Mouse (Mus musculus) gastrocnemius, adult 2 months (tissue): Measurements from ENCODE around the gene Gm10999. TPM values are rescaled to one million over a fixed set of nuclear protein-coding genes. Genes with fewer than 3 reads are reported as not detected.
"Not testable (repeated sequence)": the region's sequence is repeated elsewhere in the genome, so short reads cannot be mapped to it uniquely, and the experiment has no call there.

ENCODE experiments used
- DNase-seq: peaks from one replicate; pipeline ENCODE4 v3.0.0; 2022
- H3K27ac ChIP-seq: fragments of 200-600 bp; 2 replicates; pipeline ENCODE4 v1.8.1; 2022; ENCODE audit warnings: mild to moderate bottlenecking
- H3K4me3 ChIP-seq: fragments of 200-600 bp; 2 replicates; pipeline ENCODE4 v1.8.1; 2022; ENCODE audit warnings: mild to moderate bottlenecking, moderate library complexity
- CTCF ChIP-seq: fragments of 200-600 bp; IDR thresholded peaks from 2 replicates; pipeline ENCODE4 v1.8.1; 2022; ENCODE audit warnings: antibody characterized with exemption, mild to moderate bottlenecking, moderate library complexity
- intact Hi-C: fragments of 180-260 bp; cut with DNase I; formaldehyde crosslinking; loops from one replicate; pipeline ENCODE4 v1.15.1; 2025
- long read RNA-seq, 2 experiments: library from polyadenylated mRNA; stranded (forward); transcript quantifications; one replicate each; pipeline ENCODE4 v2.0.0; 2021
- total RNA-seq, 2 experiments: library from RNA; stranded (reverse); gene quantifications; 2 replicates each; pipeline ENCODE4 v1.2.3; 2021

Gm10999 gene
- not detected for total RNA-seq
- long read RNA-seq, experiment 1: 0 reads
- long read RNA-seq, experiment 2: 0 reads

GRCm38 (mm10) chr8:129131561-129131960, at the start of gene Gm10999:
TSS of gene Gm10999 (minus strand) at chr8:129131661.
- intact Hi-C loops: no loop called here
- Histone ChIP-seq H3K27ac (no peak within 1 kb of the TSS), H3K4me3 (no peak within 1 kb of the TSS)
- no peak for DNase-seq
- TF ChIP-seq CTCF: no peak

GRCm38 (mm10) chr8:129133475-129133874, 2.0 kb upstream of the Gm10999 start:
- DNase-seq: no peak
- intact Hi-C loops: no loop called here
- TF ChIP-seq CTCF: no peak
- Histone ChIP-seq H3K27ac (no peak overlapping the region), H3K4me3 (no peak overlapping the region)

- H3K27ac ChIP-seq, H3K4me3 ChIP-seq, intact Hi-C loops, DNase-seq: not testable (repeated sequence)
Measured at GRCm38 (mm10) chr8:129115761-129116160, 15.7 kb downstream of the Gm10999 start.

Other genes starting within 250 kb of the Gm10999 start
- gene Ccdc7a, start 66.1 kb downstream of the Gm10999 start, total RNA-seq: not detected
- not detected for gene Ccdc7b, start 64.5 kb downstream of the Gm10999 start, total RNA-seq
- gene 2610044O15Rik8, start 102.7 kb upstream of the Gm10999 start, total RNA-seq: 10 to 100 TPM; 16.8 to 25.0 TPM